In genomic region chr2:122157561-122157960, GRCm38 (mm10) we compare ENCODE assay signal across 29 mouse cellular contexts. TPM values are rescaled to one million over a fixed set of nuclear protein-coding genes. Genes with fewer than 3 reads are reported as not detected.
DNase-seq lines count a peak whose midpoint lies in the region; ATAC-seq and TF ChIP-seq lines count a peak whose summit lies in the region.
"Had no signal": no experiment of that assay in that cellular context is flagged by ENCODE, and none has a peak within 500 bp of the region (broad histone marks: within the 10 kb centered on the region; RNA-seq: fewer than 3 reads in every experiment).

No protein-coding gene starts in this region.

- H3K36me3 ChIP-seq in liver, adult 2 months (ENCODE audit: control insufficient read depth, insufficient read depth, low read length) = peaks cover 18% of the 10 kb centered on the region
- H3K36me3 ChIP-seq in liver, embryonic 11.5 days (ENCODE audit: control insufficient read depth, insufficient read depth, low read length) = 0 out of 2 replicates have a peak, but pooled peaks cover 3% of the 10 kb centered on the region
- H3K36me3 ChIP-seq in stomach, embryonic 15.5 days = no peaks in the 10 kb centered on the region
- 0 out of 2 replicates have a peak, but pooled peaks cover 2% of the 10 kb centered on the region for H3K36me3 ChIP-seq in stomach, postnatal 0 days (ENCODE audit: control insufficient read depth, insufficient read depth, low read length)
- H3K36me3 ChIP-seq: forebrain, embryonic 12.5 days had no signal

- H3K4me3 ChIP-seq in liver, adult 2 months (ENCODE audit: insufficient read depth, low read depth, low read length) = no peak overlapping the region
- H3K4me3 ChIP-seq in liver, embryonic 11.5 days (ENCODE audit: low read depth, low read length) = no peak overlapping the region
- H3K4me3 ChIP-seq in stomach, embryonic 15.5 days (replicated peaks) = no peak overlapping the region
- no peak overlapping the region for H3K4me3 ChIP-seq in stomach, postnatal 0 days (ENCODE audit: low read depth, low read length)
- H3K4me3 ChIP-seq: embryonic facial prominence, embryonic 10.5 days; embryonic facial prominence, embryonic 12.5 days; erythroblast, embryonic 14.5 days; forebrain, embryonic 10.5 days; forebrain, embryonic 12.5 days had no signal

- H3K9ac ChIP-seq in liver, adult 2 months (ENCODE audit: low read depth, low read length) = no peak overlapping the region
- H3K9ac ChIP-seq in liver, embryonic 11.5 days (ENCODE audit: low read depth, low read length) = no peak overlapping the region
- no peak overlapping the region for H3K9ac ChIP-seq in stomach, embryonic 15.5 days
- H3K9ac ChIP-seq in stomach, postnatal 0 days (ENCODE audit: low read length) = no peak overlapping the region
- H3K9ac ChIP-seq: embryonic facial prominence, embryonic 12.5 days; forebrain, embryonic 12.5 days had no signal

- peak overlapping the region; percentile 12; the same call in 1 of the 2 replicates for H3K27ac ChIP-seq in liver, adult 2 months (replicated peaks; ENCODE audit: insufficient read depth, low read depth, low read length)
- no peak overlapping the region for H3K27ac ChIP-seq in liver, embryonic 11.5 days (ENCODE audit: low read depth, low read length)
- H3K27ac ChIP-seq in stomach, embryonic 15.5 days = peak overlapping the region; percentile 55; the same call in 1 of the 2 replicates
- no peak overlapping the region for H3K27ac ChIP-seq in stomach, postnatal 0 days (replicated peaks)
- H3K27ac ChIP-seq: embryonic facial prominence, embryonic 10.5 days; embryonic facial prominence, embryonic 12.5 days; forebrain, embryonic 10.5 days; forebrain, embryonic 12.5 days had no signal

- no peak for TF ChIP-seq POLR2A in liver, adult 2 months (IDR thresholded peaks at IDR 0.05; ENCODE audit: extremely low read depth, insufficient read depth, low read length)

- H3K4me2 ChIP-seq in liver, embryonic 11.5 days = no peak overlapping the region
- no peak overlapping the region for H3K4me2 ChIP-seq in stomach, embryonic 15.5 days
- no peak overlapping the region for H3K4me2 ChIP-seq in stomach, postnatal 0 days (replicated peaks; ENCODE audit: low read depth)
- H3K4me2 ChIP-seq: embryonic facial prominence, embryonic 12.5 days; forebrain, embryonic 12.5 days had no signal

- no peak for TF ChIP-seq EP300 in stomach, postnatal 0 days (optimal IDR thresholded peaks at IDR 0.05)

- ATAC-seq in liver, embryonic 11.5 days (replicated peaks; ENCODE audit: low FRiP score) = no peak
- no peak for ATAC-seq in stomach, embryonic 15.5 days (ENCODE audit: insufficient read depth, low FRiP score, low read depth)
- ATAC-seq in stomach, postnatal 0 days (ENCODE audit: low FRiP score, low TSS enrichment) = no peak
- ATAC-seq: forebrain, embryonic 14.5 days; forebrain, embryonic 16.5 days had no signal

- DNase-seq in liver, adult 2 months (ENCODE audit: extremely low read depth, low read depth, low spot score) = no peak
- DNase-seq in liver, embryonic 11.5 days (ENCODE audit: low spot score) = no peak
- DNase-seq in stomach, postnatal 0 days (ENCODE audit: low spot score) = no peak
- DNase-seq in induced T-regulatory cell, adult 2 months (ENCODE audit: low read depth) = peak; percentile 38
- DNase-seq in thymus, postnatal 36 days = no peak
- DNase-seq in layer of hippocampus, postnatal 10 days (ENCODE audit: low spot score in 2 of 2) = no peak
- DNase-seq: adrenal gland, adult 2 months; adrenal gland, postnatal 10 days; adrenal gland, postnatal 25 days; cerebellum, adult 11-12 months; cerebellum, adult 2 months; cerebellum, adult 9-10 months; cerebellum, postnatal 10 days; cerebellum, postnatal 25 days had no signal

- H3K27me3 ChIP-seq in liver, adult 2 months (ENCODE audit: control insufficient read depth, insufficient read depth, low read length) = no peaks in the 10 kb centered on the region
- H3K27me3 ChIP-seq in liver, embryonic 11.5 days (replicated peaks; ENCODE audit: control insufficient read depth, insufficient read depth, low read length) = no peaks in the 10 kb centered on the region
- no peaks in the 10 kb centered on the region for H3K27me3 ChIP-seq in stomach, embryonic 15.5 days (replicated peaks)
- H3K27me3 ChIP-seq in stomach, postnatal 0 days (ENCODE audit: control insufficient read depth, insufficient read depth, low read length) = no peaks in the 10 kb centered on the region
- H3K27me3 ChIP-seq: embryonic facial prominence, embryonic 12.5 days; forebrain, embryonic 12.5 days had no signal

- no peaks in the 10 kb centered on the region for H3K9me3 ChIP-seq in liver, embryonic 11.5 days (ENCODE audit: control insufficient read depth, low read length)
- H3K9me3 ChIP-seq in stomach, embryonic 15.5 days = no peaks in the 10 kb centered on the region
- no peaks in the 10 kb centered on the region for H3K9me3 ChIP-seq in stomach, postnatal 0 days (ENCODE audit: control insufficient read depth, low read length)
- H3K9me3 ChIP-seq: embryonic facial prominence, embryonic 10.5 days; embryonic facial prominence, embryonic 12.5 days; forebrain, embryonic 10.5 days; forebrain, embryonic 12.5 days had no signal

- H3K79me2 ChIP-seq in liver, adult 2 months (ENCODE audit: control insufficient read depth, insufficient read depth, low read length) = no peaks in the 10 kb centered on the region; the same call in 1 of the 2 replicates

- H3K4me1 ChIP-seq in liver, adult 2 months (ENCODE audit: control insufficient read depth, insufficient read depth, low read length) = peaks cover 25% of the 10 kb centered on the region
- H3K4me1 ChIP-seq in liver, embryonic 11.5 days (replicated peaks; ENCODE audit: control insufficient read depth, insufficient read depth, low read length) = no peaks in the 10 kb centered on the region
- peaks cover 6% of the 10 kb centered on the region; the same call in 1 of the 2 replicates for H3K4me1 ChIP-seq in stomach, embryonic 15.5 days
- H3K4me1 ChIP-seq in stomach, postnatal 0 days (replicated peaks; ENCODE audit: control insufficient read depth, insufficient read depth) = no peaks in the 10 kb centered on the region
- H3K4me1 ChIP-seq: embryonic facial prominence, embryonic 10.5 days; embryonic facial prominence, embryonic 12.5 days; forebrain, embryonic 12.5 days had no signal

- no peak for TF ChIP-seq CTCF in liver, adult 2 months (IDR thresholded peaks at IDR 0.05; ENCODE audit: low read depth, low read length)
- TF ChIP-seq CTCF in stomach, postnatal 0 days (IDR thresholded peaks at IDR 0.05; ENCODE audit: low read depth) = no peak

RNA-seq across cellular contexts. Expression of gene Trim69, which starts 2.9 kb away (rescaled TPM):
- total RNA-seq in liver, adult 2 months (2014; rRNA removed) = 0.09 and 0.13 TPM in 2 replicates
- 0.07 TPM in 1 of 2 replicates, not detected in the other for polyA plus RNA-seq in liver, adult 2 months (2012; rRNA removed)
- 0.17 TPM in 1 of 2 replicates, not detected in the other for polyA plus RNA-seq in liver, embryonic 11.5 days (2014; fragmentation: Nextera tagmentation; extraction: Ambion mirVana)
- not detected in 2 replicates for polyA plus RNA-seq in stomach, embryonic 15.5 days (2015; fragmentation: Nextera tagmentation; extraction: Ambion mirVana)
- polyA plus RNA-seq in stomach, postnatal 0 days (2015; fragmentation: Nextera tagmentation; extraction: Ambion mirVana) = 0.05 TPM in 1 of 2 replicates, not detected in the other
- total RNA-seq in layer of hippocampus, postnatal 10 days (2021) = not detected
- total RNA-seq: adrenal gland, adult 2 months; adrenal gland, postnatal 10 days; adrenal gland, postnatal 25 days; adrenal gland, postnatal 4 days; ES-E14; MEL had no signal
- polyA plus RNA-seq: adrenal gland, adult 2 months; brain, embryonic 14.5 days; cerebellum, adult 2 months; cortical plate, adult 2 months; embryonic facial prominence, embryonic 10.5 days; embryonic facial prominence, embryonic 12.5 days; erythroblast, embryonic 14.5 days; forebrain, embryonic 10.5 days; forebrain, embryonic 12.5 days; forebrain, embryonic 14.5 days; forebrain, embryonic 16.5 days had no signal

RNA-seq across cellular contexts. Expression of gene B2m, which starts 10.1 kb away (rescaled TPM):
- 1,301 and 1,615 TPM in 2 replicates for total RNA-seq in liver, adult 2 months (2014; rRNA removed)
- polyA plus RNA-seq in liver, adult 2 months (2012; rRNA removed) = 2,279 and 2,555 TPM in 2 replicates
- polyA plus RNA-seq in liver, embryonic 11.5 days (2014; fragmentation: Nextera tagmentation; extraction: Ambion mirVana) = 311 and 321 TPM in 2 replicates
- 338 and 449 TPM in 2 replicates for polyA plus RNA-seq in stomach, embryonic 15.5 days (2015; fragmentation: Nextera tagmentation; extraction: Ambion mirVana)
- 445 and 475 TPM in 2 replicates for polyA plus RNA-seq in stomach, postnatal 0 days (2015; fragmentation: Nextera tagmentation; extraction: Ambion mirVana)
- total RNA-seq in layer of hippocampus, postnatal 10 days (2021) = 10 to 100 TPM; 71.5 to 82.4 TPM

RNA-seq across cellular contexts. Expression of gene Patl2, which starts 28.4 kb away (rescaled TPM):
- 0.09 TPM in 1 of 2 replicates, not detected in the other for total RNA-seq in liver, adult 2 months (2014; rRNA removed)
- not detected in 2 replicates for polyA plus RNA-seq in liver, adult 2 months (2012; rRNA removed)
- polyA plus RNA-seq in liver, embryonic 11.5 days (2014; fragmentation: Nextera tagmentation; extraction: Ambion mirVana) = 0.15 TPM in 1 of 2 replicates, not detected in the other
- polyA plus RNA-seq in stomach, embryonic 15.5 days (2015; fragmentation: Nextera tagmentation; extraction: Ambion mirVana) = not detected in 2 replicates
- not detected in 2 replicates for polyA plus RNA-seq in stomach, postnatal 0 days (2015; fragmentation: Nextera tagmentation; extraction: Ambion mirVana)
- total RNA-seq in layer of hippocampus, postnatal 10 days (2021) = not detected
- total RNA-seq: adrenal gland, adult 2 months; adrenal gland, postnatal 25 days had no signal
- polyA plus RNA-seq: adrenal gland, adult 2 months; brain, embryonic 14.5 days; C2C12; embryonic facial prominence, embryonic 12.5 days; embryonic facial prominence, embryonic 14.5 days; erythroblast, embryonic 14.5 days; forebrain, embryonic 10.5 days; forebrain, embryonic 12.5 days; forebrain, embryonic 14.5 days; forebrain, embryonic 16.5 days had no signal

RNA-seq across cellular contexts. Expression of gene Terb2, which starts 28.5 kb away (rescaled TPM):
- total RNA-seq in liver, adult 2 months (2014; rRNA removed) = not detected in 2 replicates
- polyA plus RNA-seq in liver, adult 2 months (2012; rRNA removed) = not detected in 2 replicates
- not detected in 2 replicates for polyA plus RNA-seq in liver, embryonic 11.5 days (2014; fragmentation: Nextera tagmentation; extraction: Ambion mirVana)
- not detected in 2 replicates for polyA plus RNA-seq in stomach, embryonic 15.5 days (2015; fragmentation: Nextera tagmentation; extraction: Ambion mirVana)
- polyA plus RNA-seq in stomach, postnatal 0 days (2015; fragmentation: Nextera tagmentation; extraction: Ambion mirVana) = not detected in 2 replicates
- total RNA-seq in layer of hippocampus, postnatal 10 days (2021) = not detected
- total RNA-seq: adrenal gland, adult 2 months; adrenal gland, postnatal 10 days; adrenal gland, postnatal 25 days; adrenal gland, postnatal 4 days; MEL had no signal
- polyA plus RNA-seq: adrenal gland, adult 2 months; brain, embryonic 14.5 days; C2C12; cerebellum, adult 2 months; cortical plate, adult 2 months; embryonic facial prominence, embryonic 10.5 days; embryonic facial prominence, embryonic 12.5 days; embryonic facial prominence, embryonic 14.5 days; erythroblast, embryonic 14.5 days; forebrain, embryonic 10.5 days; forebrain, embryonic 12.5 days; forebrain, embryonic 14.5 days; forebrain, embryonic 16.5 days had no signal

RNA-seq across cellular contexts. Expression of gene Spg11, which starts 39.4 kb away (rescaled TPM):
- total RNA-seq in liver, adult 2 months (2014; rRNA removed) = 9.3 and 10.5 TPM in 2 replicates
- 4.0 and 4.3 TPM in 2 replicates for polyA plus RNA-seq in liver, adult 2 months (2012; rRNA removed)
- 9.3 and 9.8 TPM in 2 replicates for polyA plus RNA-seq in liver, embryonic 11.5 days (2014; fragmentation: Nextera tagmentation; extraction: Ambion mirVana)
- 7.7 and 9.9 TPM in 2 replicates for polyA plus RNA-seq in stomach, embryonic 15.5 days (2015; fragmentation: Nextera tagmentation; extraction: Ambion mirVana)
- polyA plus RNA-seq in stomach, postnatal 0 days (2015; fragmentation: Nextera tagmentation; extraction: Ambion mirVana) = 2.7 and 3.2 TPM in 2 replicates
- 10 to 100 TPM; 18.6 to 20.1 TPM for total RNA-seq in layer of hippocampus, postnatal 10 days (2021)

Comparison
In these comparisons a context has a peak if more than half of its experiments do, and no peak if none do; other contexts are left out.
1. H3K27ac ChIP-seq: peak in liver, adult 2 months (single experiment) and stomach, embryonic 15.5 days (single experiment); none in liver, embryonic 11.5 days (single experiment) and stomach, postnatal 0 days (single experiment).